Mouse (Mus musculus) gastrocnemius, adult 18-20 months (tissue): Measurements from ENCODE around the gene Cdh10. TPM values are rescaled to one million over a fixed set of nuclear protein-coding genes. Genes with fewer than 3 reads are reported as not detected.

Experiments
- DNase-seq: peaks from one replicate; pipeline ENCODE4 v3.0.0; 2021; ENCODE audit warnings: low spot score
- long read RNA-seq, 2 experiments: library from polyadenylated mRNA; stranded (forward); transcript quantifications; one replicate each; pipeline ENCODE4 v2.0.0; 2021
- total RNA-seq, 2 experiments: library from RNA; stranded (reverse); gene quantifications; 2 replicates each; pipeline ENCODE4 v1.2.3; 2021

Cdh10 gene
- not detected for total RNA-seq
- long read RNA-seq, experiment 1: 0 reads
- long read RNA-seq, experiment 2: 0 reads

DNA sequence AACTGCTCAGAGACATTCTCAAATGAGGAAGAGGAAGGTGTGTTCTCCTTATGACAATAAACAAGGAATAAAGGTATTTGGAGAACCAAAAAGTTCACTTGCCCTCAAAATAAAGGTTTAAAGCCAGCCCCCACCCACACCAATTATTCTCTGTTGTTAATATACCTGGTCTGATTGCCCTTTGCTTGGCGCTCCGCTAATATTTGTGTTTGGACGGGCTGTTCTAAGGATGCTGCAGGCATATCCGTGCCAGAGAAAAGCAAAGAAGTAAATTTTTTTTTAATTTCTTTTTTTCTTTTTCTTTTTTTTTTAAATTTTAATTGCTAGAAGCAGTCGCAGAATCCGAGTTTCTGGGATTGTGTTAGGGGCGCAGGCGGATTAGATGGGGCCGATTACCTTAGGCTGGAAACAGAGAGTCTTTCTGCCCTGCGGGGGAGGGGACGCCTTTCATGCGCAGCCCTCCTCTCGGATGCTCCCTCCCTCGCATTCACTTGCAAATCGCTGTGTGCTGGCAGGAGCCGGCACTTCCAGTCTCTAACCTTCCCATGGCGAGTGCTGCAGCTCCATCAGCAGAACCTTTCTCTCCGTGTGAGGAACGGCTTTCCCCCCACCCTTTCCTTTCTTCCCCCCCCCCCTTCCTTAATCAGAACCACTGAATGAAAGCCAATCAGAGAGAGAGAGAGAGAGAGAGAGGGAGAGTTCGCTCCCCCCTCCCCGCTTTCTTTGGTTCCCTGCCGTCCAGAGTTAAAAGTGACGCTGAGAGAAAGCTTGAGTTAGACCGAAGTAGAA is at the start of gene Cdh10:
TSS of gene Cdh10 (plus strand) at position 763 of the 789 bp plus-strand sequence.
- no peak for DNase-seq

DNA sequence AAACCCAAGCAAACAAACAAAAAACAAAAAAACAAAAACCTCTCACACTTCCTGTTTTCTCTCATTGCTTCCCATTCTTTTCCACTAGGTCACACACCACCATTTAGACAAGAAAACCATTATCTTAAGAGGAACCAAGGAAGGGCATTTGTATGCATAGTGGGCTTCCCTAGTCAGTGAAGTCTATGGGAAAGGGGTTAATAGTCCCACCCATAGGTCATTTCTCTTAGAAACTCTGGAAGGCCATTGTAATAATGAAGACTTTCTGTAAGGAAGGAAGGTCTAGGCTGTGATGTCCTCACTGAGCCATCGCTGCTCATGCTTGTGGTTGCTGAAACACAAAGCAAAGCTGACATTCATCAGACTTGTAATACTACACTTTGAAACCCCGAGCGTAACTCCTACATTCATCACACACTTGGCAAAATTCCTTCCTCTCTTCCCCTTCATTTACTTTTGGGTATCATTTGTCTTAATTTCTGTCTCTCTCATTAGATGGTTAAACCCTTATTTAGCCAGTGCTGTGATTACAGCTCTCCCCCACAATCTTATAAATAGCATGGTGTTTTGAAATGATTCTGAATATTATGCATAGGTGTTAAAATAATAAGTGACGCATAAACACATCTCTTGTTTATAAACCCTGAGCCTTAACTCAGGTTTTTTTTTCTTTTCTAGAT is 9.5 kb upstream of the Cdh10 start:
- DNase-seq: no peak

GRCm38 (mm10) chr15:18817707-18818106 is 1.0 kb upstream of the Cdh10 start:
- no peak for DNase-seq

DNA sequence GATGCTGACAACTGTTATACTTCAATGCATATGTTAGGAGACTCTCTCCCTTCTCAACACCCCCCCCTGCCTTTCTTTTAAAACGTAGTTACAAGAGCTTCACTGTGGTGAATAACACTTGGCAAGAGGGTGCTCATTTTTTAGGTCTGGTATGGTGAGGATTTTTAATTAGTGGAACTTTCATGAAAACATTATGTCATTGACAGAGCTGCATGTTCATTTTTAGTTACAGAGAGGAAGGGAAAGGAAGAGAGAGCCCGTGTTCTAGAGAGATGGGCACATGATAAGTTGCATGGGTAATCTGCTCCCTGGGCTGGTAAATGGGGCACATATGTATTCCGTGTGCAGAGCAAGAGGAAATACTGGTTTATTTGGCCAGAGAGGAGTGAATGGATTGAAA is 1.5 kb downstream of the Cdh10 start:
- no peak for DNase-seq

DNA sequence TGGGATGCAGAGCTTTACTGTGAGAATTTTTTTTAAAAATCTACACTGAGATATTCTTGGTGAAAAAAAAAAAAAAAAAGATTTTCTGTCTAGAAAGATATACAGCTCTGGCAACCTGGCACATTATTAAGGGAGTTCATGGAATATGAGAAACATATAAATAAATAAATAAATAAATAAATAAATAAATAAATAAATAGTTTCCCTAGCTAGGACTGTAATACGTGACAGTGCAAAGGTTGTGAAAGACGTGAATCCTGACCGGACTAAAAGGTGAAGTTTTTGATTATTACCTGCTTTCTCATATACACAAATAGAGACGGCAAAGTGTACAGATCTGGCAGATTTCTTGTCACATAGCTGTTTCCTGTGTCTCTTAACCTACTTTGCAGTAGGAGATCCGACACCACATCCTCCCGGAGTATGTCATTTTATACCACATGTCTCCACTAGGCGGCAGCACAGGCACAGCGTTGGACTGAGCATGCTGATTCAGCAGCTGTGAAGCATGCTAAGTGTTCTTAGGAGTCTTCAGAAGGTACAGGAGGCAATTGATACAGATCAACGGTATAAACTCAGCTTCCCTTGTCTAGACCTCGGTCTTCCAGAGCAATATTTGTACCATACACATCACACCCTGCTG is 2.5 kb downstream of the Cdh10 start:
- DNase-seq: peak; percentile 63

- no peak for DNase-seq
Measured at GRCm38 (mm10) chr15:18823420-18823819, 4.7 kb downstream of the Cdh10 start.

- DNase-seq: no peak
Measured at GRCm38 (mm10) chr15:18832263-18832662, 13.5 kb downstream of the Cdh10 start.

GRCm38 (mm10) chr15:18841769-18842168 is 23.0 kb downstream of the Cdh10 start:
- no peak for DNase-seq

DNA sequence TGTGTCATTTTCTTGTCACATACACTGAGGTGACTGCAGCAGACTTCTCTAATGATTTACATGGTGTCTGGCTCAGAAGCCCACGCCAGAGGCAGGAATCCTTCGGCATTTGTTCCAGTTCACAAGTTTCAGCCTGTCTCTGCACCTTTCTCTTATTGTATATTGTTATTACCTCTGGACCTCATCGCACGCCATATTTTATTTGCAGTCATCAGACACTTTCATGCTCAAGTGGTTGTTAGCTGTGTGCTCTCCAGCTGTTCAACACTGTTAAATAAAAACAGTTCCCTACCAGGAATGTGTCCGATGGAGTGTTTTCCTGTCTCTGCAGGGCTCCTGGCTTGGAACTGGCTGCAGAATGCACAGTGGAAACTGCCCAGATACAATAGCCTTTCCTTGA is 26.1 kb downstream of the Cdh10 start:
- no peak for DNase-seq

DNA sequence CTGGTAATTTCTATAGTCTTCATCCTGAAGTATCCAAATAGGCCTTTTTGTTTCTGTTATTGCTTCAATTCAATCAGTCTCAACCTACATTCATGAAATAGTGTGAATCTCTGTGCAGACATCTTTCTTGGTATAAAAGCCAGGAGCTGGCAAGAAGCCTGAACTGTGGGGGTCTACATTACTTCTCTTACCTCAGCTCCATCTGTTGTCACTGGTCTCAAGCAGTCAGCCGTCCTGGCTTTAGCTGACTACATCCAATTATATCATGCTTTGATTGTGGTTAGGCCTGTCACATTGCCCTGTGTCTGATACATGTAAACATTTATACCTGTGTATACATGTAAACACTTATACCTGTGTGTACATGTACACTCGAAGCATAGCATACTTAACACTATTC is 31.8 kb downstream of the Cdh10 start:
- DNase-seq: no peak

GRCm38 (mm10) chr15:18858135-18858534 is 39.4 kb downstream of the Cdh10 start:
- no peak for DNase-seq

DNA sequence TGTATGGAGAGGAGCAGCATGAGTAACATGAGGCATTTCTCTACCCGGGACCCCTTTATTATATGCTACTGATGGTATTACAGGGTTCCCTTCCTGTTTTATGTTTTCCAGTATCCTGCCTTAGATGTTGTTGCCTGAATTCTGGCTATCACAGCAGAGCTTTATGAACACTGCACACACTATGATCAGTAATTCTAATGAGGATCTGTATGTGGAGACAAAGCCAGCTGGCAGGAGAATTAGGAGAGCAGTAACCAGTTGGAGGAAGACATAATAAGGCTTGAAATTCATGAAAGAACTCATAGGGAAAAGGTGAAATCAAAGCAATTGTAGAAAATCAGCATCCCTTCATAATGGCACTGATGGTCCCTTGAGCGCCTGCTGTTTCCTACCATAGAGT is 51.1 kb downstream of the Cdh10 start:
- DNase-seq: no peak

- DNase-seq: no peak
Measured at GRCm38 (mm10) chr15:18881467-18881866, 62.7 kb downstream of the Cdh10 start.

DNA sequence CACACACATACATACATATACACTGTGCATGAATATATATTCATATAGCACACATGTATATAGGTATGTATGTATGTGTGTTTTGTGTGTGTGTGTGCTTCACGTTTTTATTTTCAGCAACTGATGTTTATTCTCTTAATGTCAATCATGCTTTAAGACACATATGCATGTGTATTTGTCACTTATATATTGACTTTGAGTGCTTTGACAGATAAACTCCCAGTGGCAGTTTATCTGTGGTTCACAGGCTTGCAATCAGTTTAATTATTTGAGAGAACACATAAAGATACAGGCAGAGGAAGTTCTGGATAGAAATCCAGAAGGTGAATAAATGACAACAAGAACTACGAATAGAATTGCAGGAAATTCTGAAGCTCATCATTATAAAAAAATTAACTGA is 67.9 kb downstream of the Cdh10 start:
- no peak for DNase-seq

DNA sequence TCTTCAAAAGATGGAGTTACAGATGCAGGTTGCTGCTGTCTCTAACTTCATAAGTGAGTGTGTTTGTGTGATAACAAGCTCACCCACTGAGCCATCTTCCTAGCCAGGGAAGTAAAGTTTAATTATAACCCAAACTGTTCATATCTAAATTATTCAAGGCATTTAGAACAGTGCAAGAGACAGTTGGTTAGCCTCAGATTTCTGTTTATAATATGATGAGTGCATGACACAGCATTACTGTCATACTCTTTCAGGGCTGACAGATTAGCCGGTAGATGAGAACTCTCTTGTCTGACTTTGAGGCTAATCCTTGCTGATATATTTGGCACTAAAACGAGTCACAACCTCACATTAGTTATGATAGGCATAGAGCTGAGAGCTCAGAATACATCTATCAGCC is 70.2 kb downstream of the Cdh10 start:
- no peak for DNase-seq

DNA sequence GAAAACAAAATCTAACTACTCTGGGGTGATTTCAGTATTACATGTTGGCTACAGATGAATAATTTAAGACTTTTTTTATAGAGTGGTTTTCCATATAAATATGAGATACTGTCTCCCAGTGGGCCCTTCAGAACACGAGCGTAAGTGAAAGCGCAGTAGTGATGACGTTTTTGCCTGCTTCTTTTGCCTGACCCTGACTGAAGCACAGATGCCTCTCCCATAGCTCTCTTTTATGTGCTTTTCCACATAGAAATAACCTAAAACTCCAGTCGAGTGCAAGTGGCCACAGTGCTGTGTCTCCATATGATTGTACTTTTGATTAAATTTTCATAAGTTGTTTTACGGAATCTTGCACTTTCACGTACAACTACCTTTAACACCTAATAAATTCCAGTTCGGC is 71.6 kb downstream of the Cdh10 start:
- DNase-seq: no peak

DNA sequence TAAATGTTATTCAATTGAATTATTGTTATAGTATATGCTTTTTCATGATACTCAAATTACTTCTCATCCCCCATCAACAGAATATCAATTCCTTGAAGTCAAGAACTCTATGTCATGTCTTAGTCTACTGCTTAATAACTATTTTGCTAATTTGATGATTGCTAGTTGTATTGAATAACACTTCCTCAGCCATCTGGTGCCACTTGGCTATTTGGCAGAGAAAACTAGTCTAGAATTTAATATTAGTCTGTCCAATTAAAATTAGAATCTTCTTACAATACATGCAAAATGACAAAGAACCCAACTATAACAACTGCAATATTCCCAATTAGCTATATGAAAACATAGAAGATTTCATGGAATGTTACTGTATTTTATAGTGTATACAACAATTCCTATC is 82.0 kb downstream of the Cdh10 start:
- DNase-seq: no peak

DNA sequence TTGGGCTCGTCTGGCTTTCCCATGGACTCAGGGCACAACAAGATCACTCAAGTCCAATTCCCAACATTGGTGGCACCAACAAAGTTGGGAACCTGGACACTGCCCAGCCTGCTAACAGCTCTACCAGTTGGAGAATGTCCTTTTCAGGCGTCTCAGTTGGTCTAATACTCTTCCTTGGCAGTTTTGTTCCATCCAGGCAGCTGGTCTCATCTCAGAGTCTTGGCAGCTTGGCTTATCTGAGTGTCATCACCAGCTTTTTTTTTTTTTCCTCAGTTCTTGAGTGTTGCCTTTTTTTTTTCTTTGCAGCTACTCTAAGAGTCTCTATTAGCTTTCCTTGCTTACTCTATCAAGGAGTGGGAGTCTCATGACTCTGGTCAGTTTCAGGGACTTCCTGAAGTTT is 85.4 kb downstream of the Cdh10 start:
- no peak for DNase-seq

- no peak for DNase-seq
Measured at GRCm38 (mm10) chr15:18910612-18911011, 91.9 kb downstream of the Cdh10 start.

DNA sequence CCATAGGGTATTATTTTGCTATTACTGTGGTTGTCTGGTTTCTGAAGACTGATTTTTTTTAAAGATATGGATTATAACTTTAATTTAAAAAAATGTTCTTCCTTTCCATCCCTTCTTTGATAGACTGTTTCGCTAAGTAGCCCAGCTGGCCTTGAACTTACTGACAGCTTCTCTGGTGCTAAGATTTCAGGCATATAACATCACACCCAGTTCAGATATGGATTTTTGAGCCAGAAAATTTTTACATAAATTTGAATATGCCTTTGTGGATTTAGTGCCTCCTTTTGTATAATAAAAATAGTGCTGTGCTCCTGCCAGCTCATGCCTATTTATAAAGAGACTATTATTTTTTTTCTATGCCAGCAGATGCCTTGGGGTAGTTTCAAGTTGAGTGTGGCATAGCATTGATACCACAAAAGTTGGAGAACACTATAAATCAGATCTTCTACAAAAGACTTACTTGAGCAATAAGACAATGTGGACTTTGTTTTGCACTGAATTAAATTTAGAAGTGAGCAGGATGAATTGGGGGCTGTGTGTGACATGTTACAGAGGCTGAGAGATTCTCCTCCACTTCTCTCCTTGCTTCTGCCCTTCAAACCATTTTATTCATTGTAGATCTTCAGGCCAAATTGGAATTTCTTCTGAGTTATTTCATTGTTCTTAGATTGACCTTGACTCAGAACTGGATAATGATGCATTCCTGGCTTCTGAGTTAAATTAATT is 106.8 kb downstream of the Cdh10 start:
- no peak for DNase-seq

- no peak for DNase-seq
Measured at GRCm38 (mm10) chr15:18926964-18927363, 108.2 kb downstream of the Cdh10 start.

DNA sequence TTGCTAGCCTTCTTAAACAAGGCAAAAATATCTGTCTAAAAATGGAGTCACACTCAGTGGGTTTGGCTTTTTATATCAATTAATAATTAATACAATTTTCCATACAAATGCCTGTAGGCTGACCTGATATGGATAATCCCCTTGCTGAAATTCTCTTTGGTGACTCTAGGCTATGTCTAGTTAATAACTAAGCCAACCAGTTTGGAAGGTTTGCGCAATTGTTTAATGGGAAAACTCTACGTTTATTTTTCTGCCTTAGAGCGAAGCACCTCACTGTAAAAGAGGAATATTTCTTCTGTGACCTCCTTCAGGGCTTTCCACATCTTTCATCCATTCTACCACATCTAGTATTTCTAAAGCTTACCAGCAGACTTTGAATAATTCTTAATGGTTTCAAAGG is 133.5 kb downstream of the Cdh10 start:
- no peak for DNase-seq
